23 mouse cellular contexts compared by ENCODE assay signal in the genomic region with DNA sequence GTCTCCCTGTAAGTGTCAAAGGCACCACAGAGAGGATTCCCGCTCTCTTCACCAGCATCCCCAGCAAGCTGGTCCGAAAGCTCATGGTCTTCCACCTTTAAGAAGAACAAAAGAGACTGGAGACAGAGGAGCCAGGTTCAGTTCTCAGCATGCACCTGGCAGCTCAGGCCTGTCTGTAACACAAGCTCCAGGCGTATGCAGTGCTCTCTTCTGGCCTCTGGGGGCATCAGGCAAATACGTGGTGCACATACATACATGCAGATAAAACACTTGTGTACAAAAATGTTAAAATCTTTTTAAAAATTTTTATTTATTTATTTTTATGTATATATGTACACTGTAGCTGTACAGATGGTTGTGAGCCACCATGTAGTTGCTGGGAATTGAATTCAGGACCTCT. TPM values are rescaled to one million over a fixed set of nuclear protein-coding genes. Genes with fewer than 3 reads are reported as not detected.
DNase-seq lines count a peak whose midpoint lies in the region; ATAC-seq and TF ChIP-seq lines count a peak whose summit lies in the region.
"Had no signal": no experiment of that assay in that cellular context is flagged by ENCODE, and none has a peak within 500 bp of the region (broad histone marks: within the 10 kb centered on the region; RNA-seq: fewer than 3 reads in every experiment).

No protein-coding gene starts in this region.

- TF ChIP-seq POLR2A in heart, adult 2 months (IDR thresholded peaks at IDR 0.05; ENCODE audit: insufficient read depth, low read depth, low read length), result no peak

- intact Hi-C loops in heart, adult 2 months (cut with DNase I), result no loop called here
- intact Hi-C loops in left cerebral cortex, postnatal 14 days (cut with DNase I), result no loop called here

- DNase-seq in heart, adult 2 months, result no peak
- no peak for DNase-seq in heart, adult 9 months (ENCODE audit: low spot score in 2 of 2)
- DNase-seq in liver, embryonic 14.5 days (ENCODE audit: low read depth in 3 of 3, low spot score in 3 of 3), result no peak
- DNase-seq in liver, result no peak
- no peak for DNase-seq in midbrain, postnatal 0 days (ENCODE audit: low spot score)
- DNase-seq in layer of hippocampus, postnatal 25 days (ENCODE audit: extremely low spot score in 1 of 2, low spot score in 1 of 2), result no peak
- no peak for DNase-seq in left cerebral cortex, postnatal 14 days (ENCODE audit: low spot score in 2 of 2)
- DNase-seq: adrenal gland, postnatal 14 days; cerebellum, adult 8-10 months; heart, postnatal 36 days; kidney, adult 9 months; thymus, adult 18-20 months had no signal

- TF ChIP-seq CTCF in heart, adult 2 months (IDR thresholded peaks at IDR 0.05), result peak; percentile 18; the same call in 1 of the 2 replicates
- TF ChIP-seq CTCF in liver, embryonic 14.5 days (IDR thresholded peaks at IDR 0.05; ENCODE audit: low read depth), result peak; percentile 36
- peak; percentile 39 for TF ChIP-seq CTCF in midbrain, postnatal 0 days (IDR thresholded peaks at IDR 0.05)

- no peak overlapping the region for H3K4me2 ChIP-seq in liver, embryonic 14.5 days (ENCODE audit: low read depth)
- no peak overlapping the region for H3K4me2 ChIP-seq in midbrain, postnatal 0 days (ENCODE audit: low read depth, low read length, poor library complexity, severe bottlenecking)
- no peak overlapping the region for H3K4me2 ChIP-seq in midbrain, embryonic 13.5 days (replicated peaks)
- H3K4me2 ChIP-seq: embryonic facial prominence, embryonic 12.5 days; heart, embryonic 13.5 days; limb, embryonic 13.5 days had no signal

- no peaks in the 10 kb centered on the region for H3K79me2 ChIP-seq in heart, adult 2 months (replicated peaks; ENCODE audit: control insufficient read depth, insufficient read depth, low read length)

- H3K27me3 ChIP-seq in heart, adult 2 months (ENCODE audit: control insufficient read depth, insufficient read depth, low read length), result no peaks in the 10 kb centered on the region
- no peaks in the 10 kb centered on the region for H3K27me3 ChIP-seq in liver, embryonic 14.5 days (ENCODE audit: control insufficient read depth, insufficient read depth, low read length)
- H3K27me3 ChIP-seq in midbrain, postnatal 0 days (ENCODE audit: insufficient read depth, low read length), result no peaks in the 10 kb centered on the region
- H3K27me3 ChIP-seq in midbrain, embryonic 13.5 days, result no peaks in the 10 kb centered on the region
- H3K27me3 ChIP-seq: embryonic facial prominence, embryonic 12.5 days; heart, embryonic 13.5 days; limb, embryonic 13.5 days had no signal

- no peak for ATAC-seq in liver, embryonic 14.5 days (ENCODE audit: insufficient read depth)
- no peak for ATAC-seq in midbrain, postnatal 0 days (ENCODE audit: low FRiP score)
- ATAC-seq in midbrain, embryonic 13.5 days, result no peak
- ATAC-seq: forebrain, embryonic 16.5 days; hindbrain, embryonic 16.5 days; midbrain, embryonic 16.5 days had no signal

- H3K9me3 ChIP-seq in liver, embryonic 14.5 days (ENCODE audit: control insufficient read depth, low read length), result no peaks in the 10 kb centered on the region
- H3K9me3 ChIP-seq in midbrain, postnatal 0 days (ENCODE audit: low read length), result no peaks in the 10 kb centered on the region
- H3K9me3 ChIP-seq in midbrain, embryonic 13.5 days, result no peaks in the 10 kb centered on the region
- H3K9me3 ChIP-seq: embryonic facial prominence, embryonic 12.5 days; heart, embryonic 13.5 days had no signal

- H3K27ac ChIP-seq in heart, adult 2 months, result no peak overlapping the region
- H3K27ac ChIP-seq in liver, embryonic 14.5 days, result no peak overlapping the region
- H3K27ac ChIP-seq in midbrain, postnatal 0 days (ENCODE audit: low read depth, low read length), result no peak overlapping the region
- H3K27ac ChIP-seq in midbrain, embryonic 13.5 days, result no peak overlapping the region
- H3K27ac ChIP-seq: embryonic facial prominence, embryonic 12.5 days; heart, embryonic 13.5 days; limb, embryonic 13.5 days had no signal

- no peak overlapping the region for H3K9ac ChIP-seq in heart, adult 2 months (ENCODE audit: low read depth, low read length)
- no peak overlapping the region for H3K9ac ChIP-seq in liver, embryonic 14.5 days (replicated peaks)
- H3K9ac ChIP-seq in midbrain, postnatal 0 days (replicated peaks; ENCODE audit: low read length, poor library complexity, severe bottlenecking), result no peak overlapping the region
- H3K9ac ChIP-seq in midbrain, embryonic 13.5 days (replicated peaks), result no peak overlapping the region
- H3K9ac ChIP-seq: embryonic facial prominence, embryonic 12.5 days; heart, embryonic 13.5 days; limb, embryonic 13.5 days had no signal

- no peaks in the 10 kb centered on the region for H3K4me1 ChIP-seq in heart, adult 2 months (ENCODE audit: control insufficient read depth, insufficient read depth, low read length)
- 0 out of 4 replicates have a peak, but pooled peaks cover 0 to 3% of the 10 kb centered on the region in 2 experiments for H3K4me1 ChIP-seq in liver, embryonic 14.5 days (replicated peaks; ENCODE audit: control insufficient read depth in 2 of 2, insufficient read depth in 2 of 2, low read length in 1 of 2)
- H3K4me1 ChIP-seq in midbrain, postnatal 0 days (ENCODE audit: insufficient read depth, low read length), result no peaks in the 10 kb centered on the region
- H3K4me1 ChIP-seq in midbrain, embryonic 13.5 days (replicated peaks), result peaks cover 9% of the 10 kb centered on the region; the same call in 1 of the 2 replicates
- H3K4me1 ChIP-seq: heart, embryonic 13.5 days; limb, embryonic 13.5 days had no signal

- no peak overlapping the region for H3K4me3 ChIP-seq in heart, adult 2 months
- no peak overlapping the region for H3K4me3 ChIP-seq in liver, embryonic 14.5 days (ENCODE audit: insufficient read depth in 1 of 2, low read depth in 2 of 2, low read length in 2 of 2)
- no peak overlapping the region for H3K4me3 ChIP-seq in midbrain, postnatal 0 days (ENCODE audit: low read depth, low read length)
- no peak overlapping the region for H3K4me3 ChIP-seq in midbrain, embryonic 13.5 days (replicated peaks)
- H3K4me3 ChIP-seq: embryonic facial prominence, embryonic 12.5 days; heart, embryonic 13.5 days; limb, embryonic 13.5 days had no signal

- TF ChIP-seq EP300 in heart, adult 2 months (IDR thresholded peaks at IDR 0.05; ENCODE audit: insufficient read depth, low read depth, low read length), result no peak
- no peak for TF ChIP-seq EP300 in liver, embryonic 14.5 days (IDR thresholded peaks at IDR 0.05; ENCODE audit: low read depth)

- WGBS in heart, adult 2 months, result 98% methylated on average over 4 of the region's 4 CpGs
- 82% methylated on average over 4 of the region's 4 CpGs for WGBS in liver, embryonic 14.5 days (ENCODE audit: insufficient replicate concordance)
- WGBS in midbrain, postnatal 0 days, result 99% methylated on average over 4 of the region's 4 CpGs
- WGBS in midbrain, embryonic 13.5 days, result 98% methylated on average over 4 of the region's 4 CpGs

- no peaks in the 10 kb centered on the region for H3K36me3 ChIP-seq in heart, adult 2 months (ENCODE audit: control insufficient read depth, insufficient read depth, low read length)
- H3K36me3 ChIP-seq in liver, embryonic 14.5 days (replicated peaks; ENCODE audit: control insufficient read depth, insufficient read depth, low read depth), result no peaks in the 10 kb centered on the region
- H3K36me3 ChIP-seq in midbrain, postnatal 0 days (ENCODE audit: insufficient read depth, low read length), result peaks cover 17% of the 10 kb centered on the region
- peaks cover 40% of the 10 kb centered on the region for H3K36me3 ChIP-seq in midbrain, embryonic 13.5 days

RNA-seq across cellular contexts. Expression of a gene that starts 19.7 kb away (rescaled TPM):
- total RNA-seq in heart, adult 2 months (2021), result 1 to 10 TPM; 4.0 to 4.1 TPM
- 5.4 and 5.8 TPM in 2 replicates for polyA plus RNA-seq in heart, adult 2 months (2012; rRNA removed)
- polyA plus RNA-seq in liver, embryonic 14.5 days (2012; rRNA removed), result 2.3 and 2.4 TPM in 2 replicates
- polyA plus RNA-seq in liver, embryonic 14.5 days (2014; fragmentation: Nextera tagmentation; extraction: Ambion mirVana), result 0.90 and 1.2 TPM in 2 replicates
- total RNA-seq in midbrain, postnatal 0 days (2014; rRNA removed), result 129 and 137 TPM in 2 replicates
- polyA plus RNA-seq in midbrain, postnatal 0 days (2015; fragmentation: Nextera tagmentation; extraction: Ambion mirVana), result 26.1 and 26.6 TPM in 2 replicates
- 31.6 and 39.1 TPM in 2 replicates for polyA plus RNA-seq in midbrain, embryonic 13.5 days (2015; fragmentation: Nextera tagmentation; extraction: Ambion mirVana)
- total RNA-seq in layer of hippocampus, postnatal 25 days (2021), result 100 to 1,000 TPM; 144 to 147 TPM
- 100 to 1,000 TPM; 100 to 104 TPM for total RNA-seq in left cerebral cortex, postnatal 14 days (2021)

RNA-seq across cellular contexts. Expression of a gene that starts 31.1 kb away (rescaled TPM):
- total RNA-seq in heart, adult 2 months (2021), result 10 to 100 TPM; 14.5 to 20.1 TPM
- 42.6 and 44.2 TPM in 2 replicates for polyA plus RNA-seq in heart, adult 2 months (2012; rRNA removed)
- polyA plus RNA-seq in liver, embryonic 14.5 days (2012; rRNA removed), result 13.4 and 14.6 TPM in 2 replicates
- polyA plus RNA-seq in liver, embryonic 14.5 days (2014; fragmentation: Nextera tagmentation; extraction: Ambion mirVana), result 9.1 and 10.1 TPM in 2 replicates
- total RNA-seq in midbrain, postnatal 0 days (2014; rRNA removed), result 70.8 and 70.9 TPM in 2 replicates
- polyA plus RNA-seq in midbrain, postnatal 0 days (2015; fragmentation: Nextera tagmentation; extraction: Ambion mirVana), result 129 and 132 TPM in 2 replicates
- 88.1 and 91.0 TPM in 2 replicates for polyA plus RNA-seq in midbrain, embryonic 13.5 days (2015; fragmentation: Nextera tagmentation; extraction: Ambion mirVana)
- 10 to 100 TPM; 61.3 to 66.5 TPM for total RNA-seq in layer of hippocampus, postnatal 25 days (2021)
- total RNA-seq in left cerebral cortex, postnatal 14 days (2021), result 10 to 100 TPM; 74.4 to 80.6 TPM

RNA-seq across cellular contexts. Expression of a gene that starts 51.2 kb away (rescaled TPM):
- not detected for total RNA-seq in heart, adult 2 months (2021)
- not detected in 2 replicates for polyA plus RNA-seq in heart, adult 2 months (2012; rRNA removed)
- polyA plus RNA-seq in liver, embryonic 14.5 days (2012; rRNA removed), result not detected in 2 replicates
- 0.22 TPM in 1 of 2 replicates, not detected in the other for polyA plus RNA-seq in liver, embryonic 14.5 days (2014; fragmentation: Nextera tagmentation; extraction: Ambion mirVana)
- 1.3 and 3.0 TPM in 2 replicates for total RNA-seq in midbrain, postnatal 0 days (2014; rRNA removed)
- 5.0 and 7.6 TPM in 2 replicates for polyA plus RNA-seq in midbrain, postnatal 0 days (2015; fragmentation: Nextera tagmentation; extraction: Ambion mirVana)
- polyA plus RNA-seq in midbrain, embryonic 13.5 days (2015; fragmentation: Nextera tagmentation; extraction: Ambion mirVana), result 1.6 and 3.4 TPM in 2 replicates
- under 1 TPM in 1 of 2 experiments, not detected in 1; 0.59 TPM for total RNA-seq in layer of hippocampus, postnatal 25 days (2021)
- not detected for total RNA-seq in left cerebral cortex, postnatal 14 days (2021)
- total RNA-seq: adrenal gland, postnatal 14 days; gastrocnemius, adult 18-20 months; heart, postnatal 36 days; left cerebral cortex, adult 18-20 months had no signal
- polyA plus RNA-seq: cortical plate, adult 2 months; G1E; heart, embryonic 13.5 days; limb, embryonic 13.5 days had no signal

Comparison
In these comparisons a context has a peak if more than half of its experiments do, and no peak if none do; other contexts are left out.
1. RNA of a gene that starts 19.7 kb away (total RNA-seq): 144 to 147 TPM in layer of hippocampus, postnatal 25 days, 129 to 137 TPM in midbrain, postnatal 0 days and 100 to 104 TPM in left cerebral cortex, postnatal 14 days; 4.0 to 4.1 TPM in heart, adult 2 months; every median in the first group is over 10 times any median in the second.
2. Peak in every context shown above with its lines, with median percentiles within 50 percentile points of each other: CTCF ChIP-seq.